Mouse (Mus musculus) adrenal gland, adult 2 months (tissue): ENCODE results near the gene Olfr10. TPM values are rescaled to one million over a fixed set of nuclear protein-coding genes. Genes with fewer than 3 reads are reported as not detected.

Experiments used
- DNase-seq: peaks from one replicate; pipeline ENCODE4 v3.0.0; 2021
- polyA plus RNA-seq: library from polyadenylated mRNA; depleted of rRNA; stranded (reverse); fragments of >200 nt; gene quantifications from 2 replicates; pipeline ENCODE4 v1.2.3, GENCODE M21; 2012; rRNA removed
- total RNA-seq, 2 experiments: library from RNA; stranded (reverse); gene quantifications; 2 replicates each; pipeline ENCODE4 v1.2.3; 2021

Gene Olfr10
- total and polyA plus RNA-seq, 3 experiments: not detected

DNA sequence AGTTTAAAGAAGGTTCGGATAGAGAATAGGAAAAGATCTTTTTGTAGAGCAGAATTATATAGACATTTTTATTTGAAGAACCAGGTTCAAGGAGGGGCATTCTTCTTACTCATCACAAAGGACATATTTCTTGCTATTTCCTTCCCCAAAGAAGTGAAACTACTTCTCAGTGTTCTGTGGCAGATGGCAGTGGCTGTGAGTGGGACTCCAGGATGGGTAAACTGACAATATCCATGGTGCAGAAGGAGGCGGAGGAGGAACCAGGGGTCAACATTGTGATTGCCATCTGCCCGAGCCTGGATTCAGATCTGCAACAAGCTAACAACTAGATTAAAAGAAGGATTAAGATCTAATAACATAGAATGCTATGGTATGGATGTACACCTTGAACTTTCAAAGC, 22.2 kb downstream of the Olfr10 start:
- no peak for DNase-seq

DNA sequence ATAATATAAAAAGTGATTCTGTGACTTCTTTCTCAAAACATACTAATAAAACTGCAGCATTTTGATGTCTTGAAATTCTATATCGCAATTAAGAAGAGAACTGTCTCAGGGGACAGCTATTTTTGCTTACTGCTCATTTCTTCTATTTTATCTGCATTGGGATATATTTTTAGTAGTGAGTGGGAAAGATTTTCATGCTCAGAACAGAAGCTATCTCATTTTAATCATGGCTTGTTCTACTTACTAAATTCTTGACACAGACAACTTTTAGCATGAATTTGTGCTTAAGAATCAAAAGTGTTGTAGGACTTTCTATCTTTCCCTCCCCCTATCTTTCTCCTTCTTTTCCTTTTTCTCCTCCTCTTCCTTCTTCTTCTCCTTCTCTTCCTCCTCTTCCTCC, 25.1 kb downstream of the Olfr10 start:
- no peak for DNase-seq

DNA sequence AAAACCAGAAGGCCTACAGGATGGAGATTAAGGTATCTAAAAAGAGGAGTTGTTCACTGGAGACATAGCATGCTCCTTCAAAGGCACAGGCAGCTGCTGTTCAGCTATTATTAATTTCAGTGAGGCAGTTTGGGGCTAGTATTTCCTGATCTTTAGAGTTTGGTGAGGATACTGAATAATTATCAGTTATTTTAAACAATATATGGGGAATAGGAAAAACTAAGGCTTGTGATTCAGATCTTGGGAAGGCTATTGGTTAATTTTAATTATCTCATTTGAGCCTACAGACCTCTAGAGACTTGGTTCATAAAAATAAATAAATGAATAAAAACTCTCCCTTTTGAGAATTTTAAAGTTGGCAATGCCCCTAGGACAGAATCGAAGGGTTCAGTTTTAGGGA, 30.3 kb downstream of the Olfr10 start, which contains the start of gene Olfr1390:
TSS of gene Olfr1390 (plus strand) at position 301 of the 400 bp plus-strand sequence.
- DNase-seq: no peak

DNA sequence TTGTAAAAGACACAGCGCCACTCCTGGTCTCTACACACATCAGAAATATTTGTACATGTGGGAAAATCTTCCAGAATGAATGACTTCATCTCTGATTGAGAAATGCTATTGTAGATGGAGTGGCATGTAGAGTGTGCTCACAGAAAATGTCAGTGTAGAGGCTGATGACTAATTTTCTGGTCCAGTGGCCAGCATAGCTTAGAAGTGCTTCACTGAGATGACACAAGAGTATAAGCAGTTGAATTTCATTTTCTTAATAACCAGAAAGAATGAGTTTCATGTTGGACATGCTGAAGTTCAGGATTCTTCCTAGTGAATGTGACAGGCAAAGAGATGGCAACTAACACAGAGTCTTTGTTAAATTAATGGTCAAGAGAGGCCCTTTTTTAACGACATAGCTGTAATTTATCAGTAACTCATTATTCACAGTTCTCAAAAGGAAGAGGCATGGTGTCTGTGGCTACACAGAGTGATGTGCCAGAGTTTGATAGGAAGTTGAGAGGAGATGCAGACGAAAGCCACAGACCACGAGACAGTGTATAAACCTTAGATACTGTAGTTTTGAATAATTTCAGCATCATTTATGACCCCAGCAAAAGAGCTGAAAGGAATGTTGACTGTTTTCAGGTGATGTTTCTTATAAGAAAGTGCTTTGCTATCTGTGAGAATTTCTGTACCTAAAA, 32.8 kb downstream of the Olfr10 start:
- peak; percentile 1 for DNase-seq

Other genes starting within 250 kb of the Olfr10 start
- gene Tgtp2, start 240.5 kb upstream of the Olfr10 start, total RNA-seq: 1 to 10 TPM; 3.8 to 4.0 TPM
- gene Tgtp2, start 240.5 kb upstream of the Olfr10 start, polyA plus RNA-seq: 0.40 and 1.5 TPM in 2 replicates
- gene Ifi47, start 228.2 kb upstream of the Olfr10 start, total RNA-seq: 1 to 10 TPM; 3.7 to 5.4 TPM
- 0.68 and 0.71 TPM in 2 replicates for gene Ifi47, start 228.2 kb upstream of the Olfr10 start, polyA plus RNA-seq
- gene Olfr1396, start 189.9 kb upstream of the Olfr10 start, total RNA-seq: 1 to 10 TPM; 1.9 to 3.6 TPM
- gene Olfr1396, start 189.9 kb upstream of the Olfr10 start, polyA plus RNA-seq: 3.4 and 3.7 TPM in 2 replicates
- not detected for gene Olfr1395, start 162.5 kb upstream of the Olfr10 start, total RNA-seq
- not detected in 2 replicates for gene Olfr1395, start 162.5 kb upstream of the Olfr10 start, polyA plus RNA-seq
- not detected for gene Olfr1394, start 150.4 kb upstream of the Olfr10 start, total RNA-seq
- gene Olfr1394, start 150.4 kb upstream of the Olfr10 start, polyA plus RNA-seq: not detected in 2 replicates
- gene Btnl9, start 117.6 kb upstream of the Olfr10 start, total RNA-seq: 10 to 100 TPM; 13.3 to 33.0 TPM
- gene Btnl9, start 117.6 kb upstream of the Olfr10 start, polyA plus RNA-seq: 90.4 and 126 TPM in 2 replicates
- 10 to 100 TPM; 25.8 to 40.9 TPM for gene Zfp62, start 101.4 kb upstream of the Olfr10 start, total RNA-seq
- 2.2 and 2.7 TPM in 2 replicates for gene Zfp62, start 101.4 kb upstream of the Olfr10 start, polyA plus RNA-seq
- 100 to 1,000 TPM; 115 to 119 TPM for gene Mgat1, start 60.5 kb upstream of the Olfr10 start, total RNA-seq
- 173 and 211 TPM in 2 replicates for gene Mgat1, start 60.5 kb upstream of the Olfr10 start, polyA plus RNA-seq
- gene Olfr1393, start 26.4 kb upstream of the Olfr10 start, total RNA-seq: under 1 TPM in 1 of 2 experiments, not detected in 1; 0.32 TPM
- 0.04 TPM in 1 of 2 replicates, not detected in the other for gene Olfr1393, start 26.4 kb upstream of the Olfr10 start, polyA plus RNA-seq
- gene Olfr1392, start 19.5 kb upstream of the Olfr10 start, total RNA-seq: not detected
- 0.22 TPM in 1 of 2 replicates, not detected in the other for gene Olfr1392, start 19.5 kb upstream of the Olfr10 start, polyA plus RNA-seq
- gene Olfr1391, start 18.0 kb downstream of the Olfr10 start, total RNA-seq: not detected
- gene Olfr1391, start 18.0 kb downstream of the Olfr10 start, polyA plus RNA-seq: not detected in 2 replicates
- gene Olfr1390, start 30.4 kb downstream of the Olfr10 start, total RNA-seq: not detected
- gene Olfr1390, start 30.4 kb downstream of the Olfr10 start, polyA plus RNA-seq: not detected in 2 replicates
- gene Olfr1389, start 118.3 kb downstream of the Olfr10 start, total RNA-seq: not detected
- gene Olfr1389, start 118.3 kb downstream of the Olfr10 start, polyA plus RNA-seq: not detected in 2 replicates
- under 1 TPM in 1 of 2 experiments, not detected in 1; 0.12 TPM for gene Olfr1388, start 131.9 kb downstream of the Olfr10 start, total RNA-seq
- gene Olfr1388, start 131.9 kb downstream of the Olfr10 start, polyA plus RNA-seq: not detected in 2 replicates
- not detected for gene Olfr1387, start 150.6 kb downstream of the Olfr10 start, total RNA-seq
- not detected in 2 replicates for gene Olfr1387, start 150.6 kb downstream of the Olfr10 start, polyA plus RNA-seq
- gene Olfr1386, start 160.3 kb downstream of the Olfr10 start, total RNA-seq: not detected
- not detected in 2 replicates for gene Olfr1386, start 160.3 kb downstream of the Olfr10 start, polyA plus RNA-seq
- not detected for gene Olfr1385, start 184.3 kb downstream of the Olfr10 start, total RNA-seq
- not detected in 2 replicates for gene Olfr1385, start 184.3 kb downstream of the Olfr10 start, polyA plus RNA-seq
- under 1 TPM in 1 of 2 experiments, not detected in 1; 0.37 TPM for gene Olfr1384, start 202.0 kb downstream of the Olfr10 start, total RNA-seq
- gene Olfr1384, start 202.0 kb downstream of the Olfr10 start, polyA plus RNA-seq: not detected in 2 replicates
- gene Olfr1383, start 214.9 kb downstream of the Olfr10 start, total RNA-seq: not detected
- not detected in 2 replicates for gene Olfr1383, start 214.9 kb downstream of the Olfr10 start, polyA plus RNA-seq
- gene Olfr1382, start 223.5 kb downstream of the Olfr10 start, total RNA-seq: not detected
- gene Olfr1382, start 223.5 kb downstream of the Olfr10 start, polyA plus RNA-seq: not detected in 2 replicates
- not detected for gene Olfr1381, start 238.7 kb downstream of the Olfr10 start, total RNA-seq
- not detected in 2 replicates for gene Olfr1381, start 238.7 kb downstream of the Olfr10 start, polyA plus RNA-seq